16 mouse cellular contexts compared by ENCODE assay signal in genomic region chr6:52765206-52765605, GRCm38 (mm10). TPM values are rescaled to one million over a fixed set of nuclear protein-coding genes. Genes with fewer than 3 reads are reported as not detected.
DNase-seq lines count a peak whose midpoint lies in the region.
"Had no signal": no experiment of that assay in that cellular context is flagged by ENCODE, and none has a peak within 500 bp of the region (broad histone marks: within the 10 kb centered on the region; RNA-seq: fewer than 3 reads in every experiment).

No protein-coding gene starts in this region.

- DNase-seq in adrenal gland, adult 2 months, result peak; percentile 26
- DNase-seq in adrenal gland, postnatal 4 days (ENCODE audit: low spot score in 2 of 2), result no peak
- DNase-seq in adrenal gland, postnatal 14 days, result peak; percentile 28
- no peak for DNase-seq in adrenal gland, adult 8-10 months
- DNase-seq in ovary, postnatal 36 days (ENCODE audit: low spot score), result peak; percentile 58
- DNase-seq in ovary, postnatal 14 days (ENCODE audit: low spot score), result no peak
- peak; percentile 10 to 52 for DNase-seq in adrenal gland, postnatal 36 days
- DNase-seq in right cerebral cortex, postnatal 14 days, result no peak
- DNase-seq: B cell, adult 2 months; cerebellum, adult 11 months; cerebellum, adult 18-20 months; cerebellum, adult 8-10 months; cerebellum, adult 9-11 months; cerebellum, postnatal 14 days; cerebellum, postnatal 36 days; embryo, embryonic 11 days had no signal

RNA-seq across cellular contexts. Expression of gene Tax1bp1, which starts 51.7 kb away (rescaled TPM):
- total RNA-seq in adrenal gland, adult 2 months (2021), result 100 to 1,000 TPM; 182 to 219 TPM
- 5.7 and 7.7 TPM in 2 replicates for polyA plus RNA-seq in adrenal gland, adult 2 months (2012; rRNA removed)
- 100 to 1,000 TPM; 139 to 154 TPM for total RNA-seq in adrenal gland, postnatal 4 days (2021)
- total RNA-seq in adrenal gland, postnatal 14 days (2021), result 151 and 163 TPM in 2 replicates
- total RNA-seq in adrenal gland, adult 8-10 months (2022), result 100 to 1,000 TPM; 158 to 211 (median 188) TPM
- 100 to 1,000 TPM; 186 to 191 TPM for total RNA-seq in adrenal gland, postnatal 36 days (2021)

Comparison
In these comparisons a context has a peak if more than half of its experiments do, and no peak if none do; other contexts are left out.
1. DNase-seq: peak in adrenal gland, adult 2 months (single experiment), adrenal gland, postnatal 14 days (single experiment), ovary, postnatal 36 days (single experiment) and adrenal gland, postnatal 36 days (2 of 2); none in adrenal gland, postnatal 4 days (0 of 2), adrenal gland, adult 8-10 months (single experiment), ovary, postnatal 14 days (single experiment) and right cerebral cortex, postnatal 14 days (single experiment).